Mouse (Mus musculus): ENCODE results near the gene Rps15. TPM values are rescaled to one million over a fixed set of nuclear protein-coding genes. Genes with fewer than 3 reads are reported as not detected.
A peak's percentile ranks its signal among the peaks of the same experiment; 100 is the strongest.

Rps15 gene
- polyA plus RNA-seq, 1 experiment from 2014 or later = 525 TPM

DNA sequence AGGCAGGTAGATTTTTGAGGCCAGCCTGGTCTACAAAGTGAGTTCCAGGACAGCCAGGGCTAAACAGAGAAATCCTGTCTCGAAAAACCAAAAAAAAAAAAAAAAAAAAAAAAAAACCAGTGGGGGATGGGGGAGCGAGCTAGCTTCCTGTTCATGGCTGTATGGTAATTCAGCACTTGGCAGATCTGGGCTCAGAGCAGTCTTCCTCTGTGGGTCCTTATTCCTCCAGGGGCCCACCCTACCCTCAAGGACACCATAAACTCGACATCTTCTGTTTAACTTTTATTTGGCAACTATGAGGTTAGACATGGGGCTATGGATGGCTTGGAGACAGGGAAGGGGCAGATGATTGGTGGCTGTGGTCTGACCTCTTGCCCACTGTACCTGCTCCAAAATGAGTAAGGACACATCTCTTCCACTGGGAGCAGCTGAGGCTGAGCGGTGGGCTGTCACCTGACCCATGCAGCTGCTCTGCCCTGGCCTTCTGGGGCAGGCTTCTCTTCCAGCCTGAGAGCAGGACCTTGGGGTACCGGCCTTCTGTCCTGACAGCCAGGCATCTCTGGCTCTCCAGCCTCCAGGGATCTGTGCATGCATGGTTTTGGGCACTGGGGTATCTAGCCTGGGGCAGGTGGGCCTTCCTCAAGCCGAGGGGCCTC, 28.9 kb downstream of the Rps15 start:
- no peak overlapping the region for H3K27ac ChIP-seq
- peaks cover 32% of the 10 kb centered on the region for H3K27me3 ChIP-seq
- H3K36me3 ChIP-seq = peaks cover 12% of the 10 kb centered on the region; the same call in 1 of the 2 replicates
- H3K4me2 ChIP-seq = 0 out of 2 replicates have a peak overlapping the region, but pooled peaks have one; percentile 87
- WGBS = 69% methylated on average over 6 of the region's 6 CpGs
- H3K4me1 ChIP-seq (replicated peaks) = peaks cover 43% of the 10 kb centered on the region
- ATAC-seq (replicated peaks; ENCODE audit: insufficient number of reproducible peaks, insufficient read depth, low FRiP score, low read depth) = no peak
- no peak overlapping the region for H3K4me3 ChIP-seq
- H3K9ac ChIP-seq = no peak overlapping the region
- no peaks in the 10 kb centered on the region for H3K9me3 ChIP-seq (replicated peaks)

DNA sequence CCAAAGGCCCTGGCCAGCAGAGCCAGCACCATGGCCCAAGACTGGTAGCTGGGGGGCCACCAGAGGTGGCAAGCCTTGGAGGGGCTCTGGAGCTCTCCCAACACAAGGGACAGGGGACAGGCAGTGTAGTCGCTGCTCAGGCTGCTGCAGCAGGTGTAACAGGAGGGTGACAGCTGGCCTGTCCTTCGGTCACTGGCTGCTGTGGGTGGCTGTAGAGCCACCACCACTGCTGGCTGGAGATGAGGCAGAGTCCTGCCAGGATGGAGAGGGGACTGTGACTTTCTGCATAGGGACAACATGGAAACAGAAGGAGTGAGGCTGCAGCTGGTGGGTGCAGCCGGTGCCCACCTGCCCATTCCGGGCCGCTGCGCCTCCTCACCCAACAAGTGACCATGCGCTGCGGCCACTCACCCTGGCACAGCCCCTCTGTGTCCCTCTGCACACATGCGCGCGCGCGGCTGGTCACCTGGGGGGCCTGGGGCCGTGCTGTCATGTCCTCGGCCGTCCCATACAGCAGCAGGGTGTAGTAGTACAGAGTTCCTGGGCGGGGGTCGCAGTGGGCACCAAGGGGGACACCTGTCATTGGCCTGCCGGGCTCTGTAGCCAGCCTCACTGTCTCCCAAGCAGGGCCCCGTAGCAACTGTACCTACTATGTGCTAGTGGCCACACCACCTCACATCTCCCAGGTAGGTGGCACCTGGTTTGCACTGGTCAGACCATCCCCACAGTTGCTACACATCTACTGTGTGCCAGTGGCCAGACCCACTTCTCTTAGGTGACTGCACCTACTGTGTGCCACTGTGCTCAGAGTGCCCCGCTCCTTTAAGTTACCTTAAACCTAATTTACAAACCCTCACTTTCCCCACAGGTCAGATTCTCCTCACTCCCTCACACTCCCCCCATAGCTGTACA, 29.7 kb downstream of the Rps15 start:
- no peak overlapping the region for H3K4me2 ChIP-seq
- H3K4me3 ChIP-seq = no peak overlapping the region
- no peak for ATAC-seq (replicated peaks; ENCODE audit: insufficient number of reproducible peaks, insufficient read depth, low FRiP score, low read depth)
- no peak overlapping the region for H3K27ac ChIP-seq
- WGBS = 86% methylated on average over 21 of the region's 21 CpGs
- H3K9ac ChIP-seq = no peak overlapping the region
- H3K27me3 ChIP-seq = peaks cover 29% of the 10 kb centered on the region
- peaks cover 35% of the 10 kb centered on the region for H3K4me1 ChIP-seq (replicated peaks)
- peaks cover 12% of the 10 kb centered on the region; the same call in 1 of the 2 replicates for H3K36me3 ChIP-seq
- H3K9me3 ChIP-seq (replicated peaks) = no peaks in the 10 kb centered on the region

DNA sequence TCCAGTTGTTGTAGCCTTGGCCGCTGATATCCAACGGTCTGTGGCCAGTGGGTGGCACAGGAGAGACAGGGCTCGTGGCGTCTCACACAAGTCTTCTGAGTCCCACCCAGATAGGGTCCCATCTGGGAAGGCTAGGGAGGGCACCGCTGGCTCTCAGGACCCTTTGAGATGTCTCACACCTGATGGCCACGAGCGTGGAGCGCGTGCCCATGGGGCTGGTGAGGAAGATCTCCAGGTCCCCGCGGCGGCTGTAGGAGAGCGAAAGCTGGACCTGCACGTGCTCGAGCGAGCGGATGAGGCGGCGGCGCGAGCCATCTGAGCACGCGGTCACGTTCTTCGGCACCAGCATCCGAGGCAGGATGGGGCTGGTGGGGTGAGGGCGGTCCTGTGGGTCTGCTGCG, 30.6 kb downstream of the Rps15 start:
- H3K4me1 ChIP-seq (replicated peaks) = peaks cover 26% of the 10 kb centered on the region
- peak overlapping the region; percentile 62 for H3K9ac ChIP-seq
- WGBS = 3% methylated on average over 28 of the region's 28 CpGs
- peak overlapping the region; percentile 64 for H3K4me3 ChIP-seq
- peak; percentile 3; the same call in 1 of the 2 replicates for ATAC-seq (replicated peaks; ENCODE audit: insufficient number of reproducible peaks, insufficient read depth, low FRiP score, low read depth)
- no peaks in the 10 kb centered on the region for H3K9me3 ChIP-seq (replicated peaks)
- peak overlapping the region; percentile 98 for H3K4me2 ChIP-seq
- peaks cover 20% of the 10 kb centered on the region for H3K27me3 ChIP-seq
- no peak overlapping the region for H3K27ac ChIP-seq
- H3K36me3 ChIP-seq = peaks cover 9% of the 10 kb centered on the region; the same call in 1 of the 2 replicates

DNA sequence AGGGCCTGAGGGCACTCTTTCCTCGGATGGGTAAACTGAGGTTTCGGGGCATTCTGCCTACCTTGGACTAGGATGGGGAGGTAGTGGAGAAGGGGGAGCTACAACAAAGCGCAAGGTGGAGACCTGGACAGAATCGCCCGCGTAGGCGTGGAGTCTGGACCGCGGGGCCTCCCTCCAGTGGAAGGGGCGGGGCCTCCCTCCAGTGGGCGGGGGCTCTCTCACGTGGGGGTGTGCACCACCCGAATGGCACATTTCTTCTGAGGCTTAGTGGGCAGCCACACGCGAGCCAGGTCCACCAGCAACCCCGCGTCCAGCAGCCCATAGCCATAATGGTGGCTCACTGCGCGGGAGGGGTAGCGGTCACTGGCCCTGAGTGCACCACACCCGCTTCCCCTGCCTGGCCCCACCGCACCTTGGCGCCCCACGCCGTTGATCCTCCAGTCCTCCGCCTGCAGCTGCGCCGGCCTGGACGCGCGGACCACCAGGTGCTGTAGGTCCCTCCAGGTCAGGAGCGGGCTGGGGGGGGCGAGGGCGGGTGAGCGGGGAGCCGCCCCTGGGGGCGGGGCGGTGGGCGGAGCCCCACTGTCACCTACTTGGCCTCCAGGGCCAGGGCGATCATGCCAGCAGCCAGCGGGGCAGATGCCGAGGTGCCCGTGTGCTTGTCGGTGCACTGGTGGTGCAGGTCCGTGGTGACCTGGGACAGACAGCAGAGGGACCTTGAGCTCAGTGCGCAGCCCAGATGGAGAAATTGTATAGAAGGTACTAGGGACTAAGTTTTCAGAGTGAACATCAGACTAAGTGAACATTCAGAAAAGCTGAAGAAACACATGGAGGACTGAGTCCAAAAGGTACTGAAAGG, 31.2 kb downstream of the Rps15 start:
- peaks cover 19% of the 10 kb centered on the region; the same call in 1 of the 2 replicates for H3K27me3 ChIP-seq
- ATAC-seq (replicated peaks; ENCODE audit: insufficient number of reproducible peaks, insufficient read depth, low FRiP score, low read depth) = peak; percentile 48
- 1% methylated on average over 46 of the region's 46 CpGs for WGBS
- peak overlapping the region; percentile 64 for H3K4me3 ChIP-seq
- H3K9me3 ChIP-seq (replicated peaks) = no peaks in the 10 kb centered on the region
- H3K36me3 ChIP-seq = peaks cover 3% of the 10 kb centered on the region; the same call in 1 of the 2 replicates
- H3K27ac ChIP-seq = no peak overlapping the region
- peaks cover 26% of the 10 kb centered on the region for H3K4me1 ChIP-seq (replicated peaks)
- H3K4me2 ChIP-seq = peak overlapping the region; percentile 98
- H3K9ac ChIP-seq = peak overlapping the region; percentile 62

DNA sequence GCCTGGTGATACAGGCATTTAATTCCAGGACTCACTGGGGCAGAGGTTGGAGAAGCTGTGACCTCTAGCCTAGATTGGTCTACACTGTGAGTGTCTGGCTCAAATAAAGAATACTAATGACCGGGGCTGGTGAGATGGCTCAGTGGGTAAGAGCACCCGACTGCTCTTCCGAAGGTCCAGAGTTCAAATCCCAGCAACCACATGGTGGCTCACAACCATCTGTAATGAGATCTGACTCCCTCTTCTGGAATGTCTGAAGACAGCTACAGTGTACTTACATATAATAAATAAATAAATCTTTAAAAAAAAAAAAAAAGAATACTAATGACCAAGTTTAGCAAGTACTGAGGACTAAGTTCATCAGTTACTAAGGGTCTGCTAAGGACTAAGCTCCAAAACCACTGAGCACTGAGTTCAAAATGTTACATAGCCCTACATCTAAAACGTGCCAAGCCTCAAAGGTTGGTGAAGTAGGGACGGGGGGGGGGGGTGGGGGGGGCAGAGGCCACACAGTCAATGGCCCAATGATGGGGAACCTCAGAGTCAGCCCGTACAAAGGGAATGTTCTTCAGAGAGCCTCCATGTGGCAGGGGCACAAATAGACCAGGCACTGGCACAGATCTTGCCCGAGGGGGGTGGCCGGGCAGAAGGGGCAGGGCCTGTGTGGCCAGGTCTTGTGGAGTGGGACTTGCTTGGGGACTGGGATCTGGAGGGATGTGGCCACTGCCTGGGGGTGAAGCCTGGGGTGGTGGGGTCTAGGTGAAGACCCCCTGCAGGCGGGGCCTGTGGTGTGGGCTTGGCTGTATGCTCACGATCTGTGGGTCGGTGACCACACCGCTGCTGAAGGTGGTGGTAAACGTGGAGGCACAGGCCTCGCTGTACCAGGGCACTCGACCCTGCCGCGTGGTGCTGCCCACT, 32.1 kb downstream of the Rps15 start:
- peaks cover 28% of the 10 kb centered on the region for H3K4me1 ChIP-seq (replicated peaks)
- ATAC-seq (replicated peaks; ENCODE audit: insufficient number of reproducible peaks, insufficient read depth, low FRiP score, low read depth) = no peak
- H3K36me3 ChIP-seq = no peaks in the 10 kb centered on the region
- no peak overlapping the region; the same call in 1 of the 2 replicates for H3K9ac ChIP-seq
- peak overlapping the region; percentile 98 for H3K4me2 ChIP-seq
- 77% methylated on average over 17 of the region's 17 CpGs for WGBS
- no peak overlapping the region for H3K4me3 ChIP-seq
- H3K27me3 ChIP-seq = peaks cover 19% of the 10 kb centered on the region; the same call in 1 of the 2 replicates
- H3K9me3 ChIP-seq (replicated peaks) = no peaks in the 10 kb centered on the region
- no peak overlapping the region for H3K27ac ChIP-seq

DNA sequence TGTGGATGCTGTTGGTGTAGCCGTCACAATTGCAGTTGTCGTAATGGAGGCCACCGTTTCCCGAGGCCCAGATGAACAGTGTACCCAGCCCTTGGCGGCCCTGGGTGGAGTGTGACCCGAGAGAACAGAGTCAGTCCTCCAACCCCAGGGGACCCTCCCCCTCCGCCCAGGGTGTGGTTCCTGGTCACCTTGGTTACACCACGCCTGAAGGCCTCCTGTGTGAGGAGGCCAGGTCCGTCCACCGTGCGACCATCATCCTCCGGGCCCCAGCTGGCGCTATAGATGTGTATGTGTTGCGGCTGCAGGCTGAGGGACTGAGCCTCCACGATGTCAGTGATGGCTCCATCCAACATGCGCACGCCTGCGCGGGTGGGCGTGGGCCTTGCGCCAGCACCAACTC, 32.8 kb downstream of the Rps15 start:
- WGBS = 81% methylated on average over 21 of the region's 21 CpGs
- Histone ChIP-seq H3K4me3 (no peak overlapping the region), H3K9ac (no peak overlapping the region), H3K9me3 (replicated peaks) (no peaks in the 10 kb centered on the region), H3K4me1 (replicated peaks) (peaks cover 30% of the 10 kb centered on the region), H3K27me3 (peaks cover 19% of the 10 kb centered on the region; the same call in 1 of the 2 replicates), H3K4me2 (no peak overlapping the region), H3K36me3 (no peaks in the 10 kb centered on the region), H3K27ac (no peak overlapping the region)
- ATAC-seq (replicated peaks; ENCODE audit: insufficient number of reproducible peaks, insufficient read depth, low FRiP score, low read depth) = no peak

DNA sequence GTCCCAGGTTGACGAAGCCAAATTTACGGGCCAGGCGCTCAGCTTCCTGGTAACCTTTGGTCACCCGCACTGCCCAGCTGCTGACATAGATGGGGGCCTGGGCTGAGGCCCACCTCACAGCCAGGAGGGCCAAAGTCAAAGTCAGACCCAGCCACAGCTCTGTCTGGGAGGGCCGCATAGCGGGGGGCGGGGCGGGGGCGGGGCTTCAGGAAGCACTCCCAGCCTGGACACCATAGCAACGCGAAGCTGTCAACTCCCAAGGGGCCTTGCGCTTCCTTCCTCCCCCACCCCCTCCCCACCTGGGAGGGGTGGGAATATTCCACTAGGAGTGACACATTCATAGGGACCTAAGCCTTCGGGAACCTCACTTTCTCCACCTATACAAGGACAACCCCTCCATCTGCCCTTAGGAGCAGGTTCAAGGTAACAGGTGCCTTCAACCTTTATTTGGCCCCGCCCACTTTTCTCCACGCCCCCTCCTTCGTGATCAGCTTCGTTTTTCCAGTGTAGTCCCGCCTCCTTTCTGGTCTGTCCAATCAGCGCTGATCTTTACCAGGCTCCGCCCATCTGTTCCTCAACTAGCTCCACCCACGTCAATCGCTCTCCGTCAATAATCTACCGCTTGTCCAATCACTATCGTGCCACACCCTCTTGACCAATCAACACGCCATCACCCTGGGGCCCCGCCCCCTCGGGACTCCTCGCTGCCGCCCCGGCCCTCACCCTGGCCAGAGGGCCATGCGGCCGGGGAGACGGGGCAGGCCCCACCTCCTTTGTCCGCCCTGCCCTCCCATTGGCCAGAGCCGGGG, 37.2 kb downstream of the Rps15 start, which contains the start of the genes Pcsk4 and Reep6:
TSS of gene Pcsk4 (minus strand) at position 226 of the 809 bp plus-strand sequence.
TSS of gene Reep6 (plus strand) at position 681 of the 809 bp plus-strand sequence.
- Histone ChIP-seq H3K36me3 (no peaks in the 10 kb centered on the region), H3K4me3 (peak within 1 kb of the TSS; percentile 55), H3K4me2 (peak within 1 kb of the TSS; percentile 95), H3K9ac (peak within 1 kb of the TSS; percentile 50), H3K27ac (no peak within 1 kb of the TSS), H3K27me3 (peaks cover 52% of the 10 kb centered on the region), H3K4me1 (replicated peaks) (peaks cover 21% of the 10 kb centered on the region), H3K9me3 (replicated peaks) (no peaks in the 10 kb centered on the region)
- 5% methylated on average over 36 of the region's 36 CpGs for WGBS
- ATAC-seq (replicated peaks; ENCODE audit: insufficient number of reproducible peaks, insufficient read depth, low FRiP score, low read depth) = peak; percentile 96

DNA sequence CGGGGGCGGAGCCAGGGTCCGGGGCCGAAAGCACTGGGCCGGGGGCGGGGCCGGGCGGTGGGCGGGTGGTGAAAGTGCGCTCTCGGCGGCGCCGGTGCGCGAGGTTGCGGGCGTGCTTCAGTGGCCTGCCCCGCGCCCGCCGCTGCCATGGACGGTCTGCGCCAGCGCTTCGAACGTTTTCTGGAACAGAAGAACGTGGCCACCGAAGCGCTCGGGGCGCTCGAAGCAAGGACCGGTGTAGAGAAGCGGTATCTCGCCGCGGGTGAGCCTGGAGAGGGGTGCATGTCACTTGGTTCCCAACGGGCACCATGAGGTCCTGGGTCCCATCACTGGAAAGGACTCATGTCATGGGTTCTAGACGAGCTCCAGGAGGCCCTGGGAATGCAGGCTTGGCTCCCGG, 37.8 kb downstream of the Rps15 start:
- peaks cover 52% of the 10 kb centered on the region for H3K27me3 ChIP-seq

DNA sequence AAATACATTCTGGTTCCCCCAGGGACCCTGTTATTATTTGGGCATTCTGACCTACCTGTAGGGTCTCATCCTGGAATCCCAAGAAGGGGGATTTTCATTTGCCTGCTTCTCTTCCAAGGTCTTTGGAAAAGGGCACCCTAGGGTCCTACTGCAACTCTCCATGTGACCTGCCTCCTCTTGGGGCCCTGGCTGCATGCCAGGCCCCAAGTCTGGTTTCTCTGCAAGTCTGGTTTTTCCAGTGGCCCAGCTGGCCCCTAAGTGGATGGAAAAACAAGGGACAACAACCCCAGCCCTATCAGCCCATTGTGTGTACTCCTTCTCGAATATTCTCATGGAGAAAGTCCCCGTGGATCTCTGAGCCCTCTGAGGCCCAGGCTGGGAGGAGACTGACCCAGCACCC, 38.6 kb downstream of the Rps15 start:
- Histone ChIP-seq H3K4me2 (peak overlapping the region; percentile 95), H3K27me3 (peaks cover 50% of the 10 kb centered on the region), H3K27ac (no peak overlapping the region), H3K4me3 (peak overlapping the region; percentile 55; the same call in 1 of the 2 replicates), H3K36me3 (no peaks in the 10 kb centered on the region), H3K4me1 (replicated peaks) (peaks cover 21% of the 10 kb centered on the region), H3K9me3 (replicated peaks) (no peaks in the 10 kb centered on the region), H3K9ac (peak overlapping the region; percentile 50; the same call in 1 of the 2 replicates)
- WGBS = 51% methylated on average over 2 of the region's 2 CpGs
- no peak for ATAC-seq (replicated peaks; ENCODE audit: insufficient number of reproducible peaks, insufficient read depth, low FRiP score, low read depth)

More for the DNA sequence above, 37.8 kb downstream of the Rps15 start:
- Histone ChIP-seq H3K27ac (no peak overlapping the region), H3K4me2 (peak overlapping the region; percentile 95), H3K9ac (peak overlapping the region; percentile 50), H3K4me3 (peak overlapping the region; percentile 55), H3K9me3 (replicated peaks) (no peaks in the 10 kb centered on the region), H3K36me3 (no peaks in the 10 kb centered on the region), H3K4me1 (replicated peaks) (peaks cover 21% of the 10 kb centered on the region)
- WGBS = 1% methylated on average over 31 of the region's 41 CpGs
- no peak for ATAC-seq (replicated peaks; ENCODE audit: insufficient number of reproducible peaks, insufficient read depth, low FRiP score, low read depth)
